ENCODE assay signal across 7 mouse cellular contexts in genomic region chr15:11406769-11407168, GRCm38 (mm10). TPM values are rescaled to one million over a fixed set of nuclear protein-coding genes. Genes with fewer than 3 reads are reported as not detected.
DNase-seq lines count a peak whose midpoint lies in the region; ATAC-seq and TF ChIP-seq lines count a peak whose summit lies in the region.

No protein-coding gene starts in this region.

- H3K4me3 ChIP-seq in liver, adult 2 months (ENCODE audit: insufficient read depth, low read depth, low read length), result peak overlapping the region; percentile 39; the same call in 1 of the 2 replicates
- no peak overlapping the region for H3K4me3 ChIP-seq in forebrain, postnatal 0 days (ENCODE audit: low read depth, low read length)
- no peak overlapping the region for H3K4me3 ChIP-seq in lung, embryonic 15.5 days

- H3K27me3 ChIP-seq in liver, adult 2 months (ENCODE audit: control insufficient read depth, insufficient read depth, low read length), result no peaks in the 10 kb centered on the region
- H3K27me3 ChIP-seq in forebrain, postnatal 0 days (ENCODE audit: insufficient read depth, low read length), result no peaks in the 10 kb centered on the region
- H3K27me3 ChIP-seq in lung, embryonic 15.5 days, result no peaks in the 10 kb centered on the region

- no peaks in the 10 kb centered on the region for H3K36me3 ChIP-seq in liver, adult 2 months (ENCODE audit: control insufficient read depth, insufficient read depth, low read length)
- H3K36me3 ChIP-seq in forebrain, postnatal 0 days (ENCODE audit: insufficient read depth), result no peaks in the 10 kb centered on the region
- no peaks in the 10 kb centered on the region for H3K36me3 ChIP-seq in lung, embryonic 15.5 days

- peak; percentile 59 for DNase-seq in liver, adult 2 months (ENCODE audit: extremely low read depth, low read depth, low spot score)
- DNase-seq in liver (no peak), NIH3T3 (ENCODE audit: low read depth) (peak; percentile 54)
- DNase-seq in forebrain, postnatal 0 days, result peak; percentile 41
- DNase-seq in thymus, postnatal 25 days, result peak; percentile 12
- no peak for DNase-seq in frontal cortex, postnatal 25 days (ENCODE audit: low spot score in 2 of 2)

- H3K9me3 ChIP-seq in forebrain, postnatal 0 days (ENCODE audit: low read length), result no peaks in the 10 kb centered on the region
- no peaks in the 10 kb centered on the region for H3K9me3 ChIP-seq in lung, embryonic 15.5 days

- TF ChIP-seq POLR2A in liver, adult 2 months (IDR thresholded peaks at IDR 0.05; ENCODE audit: extremely low read depth, insufficient read depth, low read length), result no peak

- H3K4me2 ChIP-seq in forebrain, postnatal 0 days (ENCODE audit: low read depth), result no peak overlapping the region
- H3K4me2 ChIP-seq in lung, embryonic 15.5 days, result 0 out of 2 replicates have a peak overlapping the region, but pooled peaks have one; percentile 16

- peak; percentile 30; the same call in 1 of the 2 replicates for ATAC-seq in forebrain, postnatal 0 days
- ATAC-seq in lung, embryonic 15.5 days (ENCODE audit: borderline replicate concordance, extremely low read depth, low FRiP score, low TSS enrichment), result no peak

- no peak overlapping the region for H3K27ac ChIP-seq in liver, adult 2 months (replicated peaks; ENCODE audit: insufficient read depth, low read depth, low read length)
- no peak overlapping the region for H3K27ac ChIP-seq in forebrain, postnatal 0 days (ENCODE audit: low read depth, low read length)
- no peak overlapping the region for H3K27ac ChIP-seq in lung, embryonic 15.5 days

- WGBS in liver, adult 2 months, result 18% methylated on average over 9 of the region's 9 CpGs
- 26% methylated on average over 9 of the region's 9 CpGs for WGBS in forebrain, postnatal 0 days
- WGBS in lung, embryonic 15.5 days, result 29% methylated on average over 9 of the region's 9 CpGs

- TF ChIP-seq CTCF in liver, adult 2 months (IDR thresholded peaks at IDR 0.05; ENCODE audit: low read depth, low read length), result peak; percentile 61; the same call in 1 of the 2 replicates
- peak; percentile 51 for TF ChIP-seq CTCF in forebrain, postnatal 0 days (IDR thresholded peaks at IDR 0.05; ENCODE audit: low read depth)

- no peaks in the 10 kb centered on the region for H3K79me2 ChIP-seq in liver, adult 2 months (ENCODE audit: control insufficient read depth, insufficient read depth, low read length)

- no peaks in the 10 kb centered on the region; the same call in 1 of the 2 replicates for H3K4me1 ChIP-seq in liver, adult 2 months (ENCODE audit: control insufficient read depth, insufficient read depth, low read length)
- no peaks in the 10 kb centered on the region for H3K4me1 ChIP-seq in forebrain, postnatal 0 days (ENCODE audit: insufficient read depth)
- H3K4me1 ChIP-seq in lung, embryonic 15.5 days, result no peaks in the 10 kb centered on the region

- H3K9ac ChIP-seq in liver, adult 2 months (ENCODE audit: low read depth, low read length), result no peak overlapping the region
- no peak overlapping the region for H3K9ac ChIP-seq in forebrain, postnatal 0 days
- H3K9ac ChIP-seq in lung, embryonic 15.5 days, result no peak overlapping the region

RNA-seq across cellular contexts. Expression of gene Tars, which starts 7.3 kb away (rescaled TPM):
- 49.4 and 52.6 TPM in 2 replicates for total RNA-seq in liver, adult 2 months (2014; rRNA removed)
- 35.9 and 40.9 TPM in 2 replicates for polyA plus RNA-seq in liver, adult 2 months (2012; rRNA removed)
- total RNA-seq in forebrain, postnatal 0 days (2014; rRNA removed), result 27.6 and 38.9 TPM in 2 replicates
- 35.0 and 36.5 TPM in 2 replicates for polyA plus RNA-seq in forebrain, postnatal 0 days (2015; fragmentation: Nextera tagmentation; extraction: Ambion mirVana)
- 57.7 and 58.9 TPM in 2 replicates for polyA plus RNA-seq in lung, embryonic 15.5 days (2015; fragmentation: Nextera tagmentation; extraction: Ambion mirVana)

Comparison
In these comparisons a context has a peak if more than half of its experiments do, and no peak if none do; other contexts are left out.
1. DNase-seq: peak in liver, adult 2 months (single experiment), NIH3T3 (single experiment), forebrain, postnatal 0 days (single experiment) and thymus, postnatal 25 days (single experiment); none in liver (single experiment) and frontal cortex, postnatal 25 days (0 of 2).